Mouse (Mus musculus): Measurements from ENCODE around the gene Olfr564.

Gene Olfr564

DNA sequence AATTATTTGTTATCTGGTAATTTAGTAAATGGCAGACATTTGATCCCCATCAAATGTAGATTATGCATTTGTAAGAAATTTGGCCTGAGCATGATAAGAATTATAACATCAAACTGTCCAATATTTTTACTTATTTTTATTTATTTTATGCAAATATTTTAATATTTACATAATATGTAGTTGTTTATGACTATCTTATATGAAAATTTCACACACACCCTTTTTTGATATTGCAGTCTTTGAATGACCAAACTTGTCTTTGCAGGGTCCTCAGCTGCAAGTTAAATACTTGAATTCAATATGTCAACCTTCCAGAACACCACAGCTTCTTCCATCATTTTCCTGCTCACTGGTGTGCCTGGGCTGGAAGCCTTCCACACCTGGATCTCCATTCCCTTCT, at the start of gene Olfr564:
Olfr564 (plus strand) TSS at position 301 of the 400 bp plus-strand sequence.
- no peak for DNase-seq (ENCODE audit: low spot score)

- DNase-seq (ENCODE audit: low spot score) = no peak
Observed at GRCm38 (mm10) chr7:102759266-102759665, 44.0 kb upstream of the Olfr564 start, which contains the start of the genes Olfr560 and Olfr78. Gene Olfr560, minus strand, starts transcription at chr7:102759366. Gene Olfr78, minus strand, starts transcription at chr7:102759471.

- DNase-seq (ENCODE audit: low spot score) = no peak
Observed at GRCm38 (mm10) chr7:102770921-102771320, 32.4 kb upstream of the Olfr564 start, which contains the start of gene Olfr561. Gene Olfr561, plus strand, starts transcription at chr7:102771221.

All from testis, postnatal 10 days (tissue).